Mouse (Mus musculus) CD4-positive helper T cell, adult 2 months (primary cell): ENCODE measurements at regions not wholly inside any gene's neighbourhood (a gene's known extent, or its start where the extent isn't known, plus 50 kb on each side); places are given as distances from the start of the nearest gene placed in this dataset.
"Not testable (repeated sequence)": the region's sequence is repeated elsewhere in the genome, so short reads cannot be mapped to it uniquely, and the experiment has no call there.

Experiments
- DNase-seq: peaks from one replicate; pipeline ENCODE4 v3.0.0-alpha.2; 2012; ENCODE audit warnings: low read depth, missing footprints, low spot score

- DNase-seq: no peak
Measured at GRCm38 (mm10) chr13:102023624-102024023, 255.6 kb upstream of the Pik3r1 start.

GRCm38 (mm10) chr13:102025138-102025537 is 257.1 kb upstream of the Pik3r1 start:
- no peak for DNase-seq

GRCm38 (mm10) chr13:102025547-102025946 is 257.5 kb upstream of the Pik3r1 start:
- not testable (repeated sequence) for DNase-seq

- no peak for DNase-seq
Measured at GRCm38 (mm10) chr13:102031416-102031815, 263.4 kb upstream of the Pik3r1 start.

GRCm38 (mm10) chr13:102034484-102034883 is 266.5 kb upstream of the Pik3r1 start:
- no peak for DNase-seq

GRCm38 (mm10) chr13:102036001-102036400 is 268.0 kb upstream of the Pik3r1 start:
- DNase-seq: no peak

- DNase-seq: no peak
Measured at GRCm38 (mm10) chr13:102036819-102037624, 269.0 kb upstream of the Pik3r1 start.

GRCm38 (mm10) chr13:102060213-102060612 is 292.2 kb upstream of the Pik3r1 start:
- DNase-seq: no peak

- DNase-seq: no peak
Measured at GRCm38 (mm10) chr13:102064590-102065273, 296.7 kb upstream of the Pik3r1 start.

GRCm38 (mm10) chr13:102065274-102065640 is 297.2 kb upstream of the Pik3r1 start:
- no peak for DNase-seq

- no peak for DNase-seq
Measured at GRCm38 (mm10) chr13:102065796-102066195, 297.8 kb upstream of the Pik3r1 start.

- DNase-seq: no peak
Measured at GRCm38 (mm10) chr13:102070740-102071139, 302.7 kb upstream of the Pik3r1 start.

GRCm38 (mm10) chr13:102072366-102072765 is 304.3 kb upstream of the Pik3r1 start:
- no peak for DNase-seq

GRCm38 (mm10) chr13:102087766-102088165 is 319.7 kb upstream of the Pik3r1 start:
- no peak for DNase-seq

GRCm38 (mm10) chr13:102089551-102089950 is 321.5 kb upstream of the Pik3r1 start:
- DNase-seq: no peak

- no peak for DNase-seq
Measured at GRCm38 (mm10) chr13:102094193-102094592, 326.2 kb upstream of the Pik3r1 start.

GRCm38 (mm10) chr13:102103161-102103560 is 335.1 kb upstream of the Pik3r1 start:
- DNase-seq: no peak

- no peak for DNase-seq
Measured at GRCm38 (mm10) chr13:102106188-102106587, 338.2 kb upstream of the Pik3r1 start.

- no peak for DNase-seq
Measured at GRCm38 (mm10) chr13:102108204-102108603, 340.2 kb upstream of the Pik3r1 start.

- DNase-seq: no peak
Measured at GRCm38 (mm10) chr13:102108916-102109315, 340.9 kb upstream of the Pik3r1 start.

GRCm38 (mm10) chr13:102113941-102114340 is 345.9 kb upstream of the Pik3r1 start:
- DNase-seq: no peak

GRCm38 (mm10) chr13:102122341-102122740 is 354.3 kb upstream of the Pik3r1 start:
- no peak for DNase-seq

GRCm38 (mm10) chr13:102127933-102128430 is 360.0 kb upstream of the Pik3r1 start:
- no peak for DNase-seq
